Mouse (Mus musculus): ENCODE measurements at regions not wholly inside any gene's neighbourhood (a gene's known extent, or its start where the extent isn't known, plus 50 kb on each side); places are given as distances from the start of the nearest gene placed in this dataset.

DNA sequence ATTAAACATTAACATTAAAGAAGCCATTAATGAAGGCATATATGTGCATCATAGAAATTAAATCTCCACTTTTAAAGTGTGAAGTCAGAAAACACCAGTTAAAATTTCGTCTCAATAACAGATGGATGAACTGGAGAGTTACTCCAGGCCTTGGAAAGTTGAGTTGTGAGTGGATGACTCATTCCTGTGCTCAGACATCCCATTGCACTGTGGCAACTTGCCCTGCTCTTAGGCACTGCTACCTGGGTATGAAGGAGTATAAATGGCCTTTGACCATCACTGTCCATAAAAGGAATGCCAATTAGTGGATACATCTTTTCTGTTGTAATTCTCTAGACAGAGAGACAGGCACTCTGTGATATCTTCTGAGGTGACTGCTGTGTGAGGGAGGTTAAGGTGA is 723.2 kb upstream of the Nrsn1 start:
- Histone ChIP-seq H3K4me2 (no peak overlapping the region), H3K4me1 (replicated peaks) (no peaks in the 10 kb centered on the region), H3K4me3 (no peak overlapping the region), H3K36me3 (no peaks in the 10 kb centered on the region), H3K9me3 (no peaks in the 10 kb centered on the region; the same call in 1 of the 2 replicates), H3K27me3 (no peaks in the 10 kb centered on the region), H3K27ac (no peak overlapping the region), H3K9ac (no peak overlapping the region)
- 66% methylated on average over 1 of the region's 1 CpGs for WGBS
- no peak for ATAC-seq (ENCODE audit: low FRiP score)

DNA sequence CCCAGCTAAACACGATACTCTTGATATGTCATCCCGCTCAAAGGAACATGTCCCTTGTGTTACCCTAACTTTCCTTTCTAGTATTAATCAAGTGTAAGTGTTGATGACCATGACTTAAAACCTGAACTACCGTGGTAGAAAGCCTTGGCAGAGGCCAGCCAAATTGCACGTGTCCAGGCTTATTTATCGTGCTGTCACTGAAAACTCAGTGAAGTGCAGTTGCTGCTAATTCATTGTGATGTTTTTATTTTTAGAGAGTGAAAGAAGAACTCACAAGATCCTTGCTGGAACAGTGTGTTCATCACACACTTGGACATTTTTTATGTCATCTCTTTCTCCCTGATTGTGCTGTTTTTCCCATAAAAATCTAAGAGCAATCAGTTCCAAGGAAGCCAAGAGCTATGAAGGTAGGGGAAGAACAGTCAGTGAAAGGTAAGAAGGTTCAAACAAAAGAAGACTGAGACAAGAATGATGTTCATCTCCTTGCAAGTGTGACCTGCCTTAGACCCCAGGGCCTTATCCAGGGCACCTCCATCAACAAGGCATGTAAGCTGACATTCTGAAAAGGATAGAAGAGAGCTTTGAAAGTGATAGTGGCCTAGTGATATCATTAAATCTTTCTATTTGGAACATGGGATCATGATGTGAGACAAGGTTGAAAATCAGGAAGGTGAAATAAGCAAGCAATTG is 718.9 kb upstream of the Nrsn1 start:
- no peak overlapping the region for H3K4me3 ChIP-seq
- H3K9me3 ChIP-seq = no peaks in the 10 kb centered on the region
- ATAC-seq (ENCODE audit: low FRiP score) = no peak
- H3K9ac ChIP-seq = no peak overlapping the region
- H3K27me3 ChIP-seq = no peaks in the 10 kb centered on the region
- H3K27ac ChIP-seq = no peak overlapping the region
- H3K4me2 ChIP-seq = no peak overlapping the region
- no peaks in the 10 kb centered on the region for H3K4me1 ChIP-seq (replicated peaks)
- H3K36me3 ChIP-seq = no peaks in the 10 kb centered on the region
- WGBS = 82% methylated on average over 5 of the region's 5 CpGs

DNA sequence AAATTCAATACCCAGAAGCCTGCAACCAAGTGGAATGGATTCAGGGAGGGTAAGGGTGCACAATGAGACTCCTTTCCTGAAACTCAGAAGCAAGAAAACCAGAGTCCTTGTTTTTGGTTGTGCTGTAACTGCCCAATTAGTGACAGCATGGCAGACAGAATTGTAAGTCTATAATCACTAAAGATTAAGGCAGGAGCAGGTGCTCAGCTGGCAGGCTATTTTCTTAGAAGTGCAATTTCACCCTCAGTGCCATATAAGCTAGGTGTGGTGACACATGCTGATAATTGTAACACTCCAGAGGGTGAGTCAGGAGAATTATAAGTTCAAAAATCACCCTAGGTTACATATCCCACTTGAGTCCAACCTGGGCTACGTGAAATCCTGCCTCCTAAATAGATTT is 714.2 kb upstream of the Nrsn1 start:
- WGBS = 82% methylated on average over 1 of the region's 1 CpGs
- no peaks in the 10 kb centered on the region for H3K9me3 ChIP-seq
- H3K4me1 ChIP-seq (replicated peaks) = no peaks in the 10 kb centered on the region
- no peak overlapping the region for H3K27ac ChIP-seq
- H3K4me2 ChIP-seq = no peak overlapping the region
- no peaks in the 10 kb centered on the region for H3K27me3 ChIP-seq
- H3K36me3 ChIP-seq = no peaks in the 10 kb centered on the region
- no peak for ATAC-seq (ENCODE audit: low FRiP score)
- no peak overlapping the region for H3K9ac ChIP-seq
- no peak overlapping the region for H3K4me3 ChIP-seq

DNA sequence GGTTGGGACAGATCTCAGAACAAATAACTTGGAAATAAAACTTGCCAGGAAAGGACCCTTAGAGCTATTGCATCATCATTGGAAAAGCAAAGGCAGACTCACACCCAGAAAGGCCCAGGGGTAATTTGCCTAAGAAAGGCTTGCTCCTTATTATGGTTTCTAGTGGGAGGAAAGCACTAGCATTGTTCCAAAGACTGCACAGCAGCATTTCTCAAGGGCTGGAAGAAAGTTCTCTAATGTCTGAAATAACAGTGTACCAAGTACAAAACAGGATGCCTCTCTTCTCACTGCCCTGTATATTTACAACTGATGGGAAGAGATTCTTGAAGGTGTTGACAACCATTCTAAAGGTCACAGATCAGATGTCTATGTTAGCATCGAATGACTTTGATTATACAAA is 713.4 kb upstream of the Nrsn1 start:
- H3K9ac ChIP-seq = no peak overlapping the region
- no peak for ATAC-seq (ENCODE audit: low FRiP score)
- no peak overlapping the region for H3K4me3 ChIP-seq
- H3K27me3 ChIP-seq = no peaks in the 10 kb centered on the region
- H3K4me1 ChIP-seq (replicated peaks) = no peaks in the 10 kb centered on the region
- H3K36me3 ChIP-seq = no peaks in the 10 kb centered on the region
- H3K4me2 ChIP-seq = no peak overlapping the region
- no peaks in the 10 kb centered on the region for H3K9me3 ChIP-seq
- no peak overlapping the region for H3K27ac ChIP-seq
- WGBS = 93% methylated on average over 1 of the region's 1 CpGs

DNA sequence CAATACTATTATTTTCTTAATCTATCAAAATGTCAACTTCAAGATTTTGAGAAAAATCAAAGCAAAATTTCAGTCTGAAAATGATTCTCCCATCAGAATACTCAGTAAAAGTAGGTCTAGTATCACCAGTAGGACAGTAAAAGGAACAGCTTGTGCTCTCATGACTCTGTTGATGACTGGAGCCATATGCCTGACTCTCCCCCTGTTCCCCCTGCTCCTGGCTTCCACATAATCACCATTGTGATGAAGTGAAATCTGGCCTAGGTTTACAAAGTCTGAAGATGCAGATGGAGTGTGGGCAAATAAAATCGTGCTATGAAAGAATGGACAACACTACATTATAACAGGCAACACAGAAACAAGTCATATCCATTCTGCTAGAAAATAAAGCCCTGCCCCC is 708.3 kb upstream of the Nrsn1 start:
- ATAC-seq (ENCODE audit: low FRiP score) = no peak
- Histone ChIP-seq H3K9me3 (no peaks in the 10 kb centered on the region), H3K4me1 (replicated peaks) (no peaks in the 10 kb centered on the region), H3K27me3 (no peaks in the 10 kb centered on the region), H3K36me3 (no peaks in the 10 kb centered on the region), H3K4me2 (no peak overlapping the region), H3K4me3 (no peak overlapping the region), H3K27ac (no peak overlapping the region), H3K9ac (no peak overlapping the region)
- WGBS = 65% methylated on average over 1 of the region's 1 CpGs

DNA sequence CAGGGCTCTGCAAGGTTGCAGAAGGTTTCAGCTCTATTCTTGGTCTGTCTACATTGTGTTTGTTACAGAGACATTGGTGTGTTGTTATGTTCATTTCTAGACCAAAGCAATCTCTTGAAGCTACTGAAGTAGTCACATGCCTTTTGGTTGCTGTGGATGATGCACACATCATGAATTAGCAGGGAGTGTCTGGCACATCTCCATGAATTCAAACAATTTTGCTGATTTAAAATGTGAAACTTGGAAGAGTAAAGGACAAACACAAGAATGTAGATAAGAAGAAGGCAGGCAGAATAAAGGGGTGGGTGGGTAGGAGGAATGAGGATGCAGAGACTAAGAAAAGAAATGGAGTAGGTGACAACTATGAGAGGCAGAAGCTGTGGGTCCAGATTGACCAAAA is 688.3 kb upstream of the Nrsn1 start:
- H3K27ac ChIP-seq = no peak overlapping the region
- no peaks in the 10 kb centered on the region for H3K27me3 ChIP-seq
- no peaks in the 10 kb centered on the region for H3K4me1 ChIP-seq (replicated peaks)
- H3K9ac ChIP-seq = no peak overlapping the region
- H3K36me3 ChIP-seq = no peaks in the 10 kb centered on the region
- no peak overlapping the region for H3K4me2 ChIP-seq
- no peak for ATAC-seq (ENCODE audit: low FRiP score)
- no peak overlapping the region for H3K4me3 ChIP-seq
- no peaks in the 10 kb centered on the region for H3K9me3 ChIP-seq

DNA sequence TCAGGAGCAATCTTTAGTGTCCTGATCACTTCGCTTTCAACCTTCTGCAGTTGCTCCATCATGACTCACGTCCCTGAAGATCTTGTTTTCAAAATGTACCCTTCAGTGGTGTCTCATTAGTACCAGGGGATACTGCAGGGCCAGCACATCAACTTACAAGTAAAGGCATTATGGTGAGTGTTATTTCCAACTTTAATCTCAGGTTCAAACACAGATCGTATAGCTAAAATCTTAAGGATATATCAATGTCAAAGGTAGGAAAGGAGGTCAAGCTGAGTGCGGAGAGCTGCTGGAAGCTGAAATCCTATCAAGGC is 687.8 kb upstream of the Nrsn1 start:
- Histone ChIP-seq H3K27ac (no peak overlapping the region), H3K36me3 (no peaks in the 10 kb centered on the region), H3K9ac (no peak overlapping the region), H3K4me2 (no peak overlapping the region), H3K4me1 (replicated peaks) (no peaks in the 10 kb centered on the region), H3K9me3 (no peaks in the 10 kb centered on the region), H3K4me3 (no peak overlapping the region), H3K27me3 (no peaks in the 10 kb centered on the region)
- ATAC-seq (ENCODE audit: low FRiP score) = no peak
- 87% methylated on average over 4 of the region's 4 CpGs for WGBS

DNA sequence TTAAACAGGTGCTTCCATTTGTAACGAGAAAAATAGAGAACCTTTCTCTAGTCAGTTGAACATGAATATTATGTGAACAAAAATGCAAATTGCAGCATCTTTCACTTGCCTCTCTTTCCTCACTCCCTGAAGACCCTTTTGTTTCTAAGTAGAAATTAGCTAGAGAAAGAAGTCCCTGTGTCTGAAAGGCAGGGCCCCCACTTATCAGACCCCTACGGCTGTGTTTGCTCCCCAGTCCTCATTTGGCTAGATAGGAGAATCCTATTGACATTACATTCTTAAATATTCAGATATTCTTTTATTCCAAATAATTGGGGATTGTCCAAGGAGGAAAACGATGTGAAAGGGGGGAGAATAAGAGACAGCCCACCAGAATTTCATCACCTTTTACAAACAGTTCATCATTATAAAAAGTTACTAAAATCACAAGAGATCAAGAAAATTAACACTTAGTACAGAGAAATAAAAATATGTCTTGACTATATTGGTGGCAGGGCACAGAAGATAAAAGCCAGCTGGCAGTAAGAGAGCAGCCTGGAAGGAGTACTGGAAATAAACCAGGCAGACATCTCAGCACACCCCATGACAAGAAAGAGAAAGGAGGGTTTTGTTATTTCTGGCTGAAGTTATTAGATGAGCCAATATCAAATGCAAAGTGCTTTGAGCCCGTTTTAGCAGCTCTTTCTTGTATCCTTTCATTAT is 687.3 kb upstream of the Nrsn1 start:
- no peaks in the 10 kb centered on the region for H3K27me3 ChIP-seq
- 61% methylated on average over 4 of the region's 4 CpGs for WGBS
- no peaks in the 10 kb centered on the region for H3K36me3 ChIP-seq
- H3K4me3 ChIP-seq = no peak overlapping the region
- H3K4me2 ChIP-seq = no peak overlapping the region
- no peak overlapping the region for H3K9ac ChIP-seq
- H3K4me1 ChIP-seq (replicated peaks) = no peaks in the 10 kb centered on the region
- no peak for ATAC-seq (ENCODE audit: low FRiP score)
- H3K27ac ChIP-seq = no peak overlapping the region
- no peaks in the 10 kb centered on the region for H3K9me3 ChIP-seq

DNA sequence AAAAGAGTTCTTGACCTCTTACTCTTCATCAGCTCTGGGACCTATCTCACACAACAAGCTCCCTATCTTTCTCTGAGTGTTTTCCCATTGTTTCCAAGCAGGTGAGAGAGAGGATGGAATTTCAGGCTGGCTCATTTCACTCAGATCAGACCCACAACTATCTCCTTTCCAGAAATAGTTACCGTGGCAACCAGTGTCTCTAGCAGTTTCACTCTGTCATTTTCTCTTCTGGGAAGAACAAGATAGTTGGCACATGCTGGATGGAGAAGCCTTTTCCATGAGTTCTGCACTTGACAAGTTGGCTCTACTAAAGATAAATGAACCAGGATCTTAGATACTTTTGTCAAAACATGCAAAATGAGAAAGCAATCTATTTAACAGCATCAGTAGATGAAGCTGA is 667.3 kb upstream of the Nrsn1 start:
- Histone ChIP-seq H3K36me3 (no peaks in the 10 kb centered on the region), H3K9ac (no peak overlapping the region), H3K27me3 (no peaks in the 10 kb centered on the region), H3K4me3 (no peak overlapping the region), H3K4me1 (replicated peaks) (peaks cover 18% of the 10 kb centered on the region), H3K27ac (no peak overlapping the region), H3K9me3 (no peaks in the 10 kb centered on the region), H3K4me2 (no peak overlapping the region)
- WGBS = 85% methylated on average over 1 of the region's 1 CpGs
- no peak for ATAC-seq (ENCODE audit: low FRiP score)

DNA sequence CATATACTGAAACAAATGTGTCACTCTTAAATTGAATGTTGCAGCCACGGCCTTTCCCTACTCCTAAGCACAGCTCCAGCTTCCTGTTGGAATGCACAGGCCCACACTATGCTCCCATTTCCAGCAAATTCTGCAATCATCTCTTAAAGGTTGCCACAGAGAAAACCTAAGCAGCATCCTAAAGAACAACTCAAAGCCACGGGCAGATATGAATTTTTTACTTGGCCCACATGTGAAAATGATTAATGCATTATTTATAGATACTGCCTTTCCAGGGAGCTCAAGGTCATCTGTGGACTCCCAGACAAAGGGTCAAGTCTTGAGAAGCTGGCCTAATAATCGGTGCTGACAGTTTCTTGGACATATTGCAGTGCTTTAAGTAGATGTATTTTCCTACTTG is 663.5 kb upstream of the Nrsn1 start:
- no peak for ATAC-seq (ENCODE audit: low FRiP score)
- H3K27me3 ChIP-seq = no peaks in the 10 kb centered on the region
- WGBS = 20% methylated on average over 3 of the region's 3 CpGs
- no peaks in the 10 kb centered on the region for H3K9me3 ChIP-seq
- no peak overlapping the region for H3K4me2 ChIP-seq
- H3K27ac ChIP-seq = peak overlapping the region; percentile 77
- no peak overlapping the region for H3K4me3 ChIP-seq
- no peaks in the 10 kb centered on the region for H3K36me3 ChIP-seq
- H3K9ac ChIP-seq = no peak overlapping the region
- H3K4me1 ChIP-seq (replicated peaks) = peaks cover 30% of the 10 kb centered on the region

DNA sequence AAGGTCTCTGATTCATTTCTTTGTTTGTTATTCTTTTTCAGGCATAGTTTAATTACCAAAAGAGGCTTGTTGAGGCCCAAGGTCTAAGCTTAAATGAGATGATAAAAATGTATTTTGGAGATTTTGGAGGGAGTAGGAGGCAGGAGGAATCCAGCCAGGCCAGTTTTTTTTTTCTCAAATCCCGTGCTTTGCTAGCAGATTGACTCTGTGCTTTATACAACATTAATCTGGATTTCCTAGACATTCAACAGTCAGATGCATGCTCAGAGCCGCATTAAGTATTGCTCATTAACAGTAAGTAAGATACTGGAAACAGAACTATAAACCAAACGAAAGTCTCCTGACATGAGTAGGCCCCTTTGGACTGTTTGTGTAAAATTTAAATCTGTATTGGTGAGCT is 662.9 kb upstream of the Nrsn1 start:
- Histone ChIP-seq H3K4me1 (replicated peaks) (peaks cover 30% of the 10 kb centered on the region), H3K27me3 (no peaks in the 10 kb centered on the region), H3K9me3 (no peaks in the 10 kb centered on the region), H3K36me3 (no peaks in the 10 kb centered on the region), H3K4me3 (no peak overlapping the region), H3K27ac (peak overlapping the region; percentile 77), H3K4me2 (no peak overlapping the region), H3K9ac (no peak overlapping the region)
- no peak for ATAC-seq (ENCODE audit: low FRiP score)
- 17% methylated on average over 3 of the region's 3 CpGs for WGBS

DNA sequence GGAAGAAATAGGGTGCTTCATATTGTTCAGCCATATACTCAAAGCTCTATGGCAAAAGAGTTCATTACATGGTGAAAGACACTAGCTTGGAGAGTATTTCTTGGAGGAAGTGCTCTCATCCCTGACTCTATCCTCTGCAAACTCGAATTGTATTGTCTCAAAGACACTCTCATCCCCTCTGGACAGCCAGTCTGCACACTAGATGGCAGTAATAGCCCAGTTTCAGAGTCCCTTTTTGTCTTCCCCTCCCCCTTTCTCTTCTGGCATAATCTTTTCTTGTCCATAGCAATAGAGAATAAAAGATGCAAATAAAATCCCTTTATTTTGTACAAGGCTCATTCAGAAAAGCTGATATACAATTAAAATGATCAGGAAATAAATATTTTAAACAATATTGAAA is 662.5 kb upstream of the Nrsn1 start:
- H3K36me3 ChIP-seq = no peaks in the 10 kb centered on the region
- H3K9ac ChIP-seq = no peak overlapping the region
- peaks cover 30% of the 10 kb centered on the region for H3K4me1 ChIP-seq (replicated peaks)
- peak; percentile 91 for ATAC-seq (ENCODE audit: low FRiP score)
- H3K27ac ChIP-seq = peak overlapping the region; percentile 72
- H3K27me3 ChIP-seq = no peaks in the 10 kb centered on the region
- WGBS = 0% methylated on average over 1 of the region's 1 CpGs
- H3K4me2 ChIP-seq = no peak overlapping the region
- no peak overlapping the region for H3K4me3 ChIP-seq
- no peaks in the 10 kb centered on the region for H3K9me3 ChIP-seq

DNA sequence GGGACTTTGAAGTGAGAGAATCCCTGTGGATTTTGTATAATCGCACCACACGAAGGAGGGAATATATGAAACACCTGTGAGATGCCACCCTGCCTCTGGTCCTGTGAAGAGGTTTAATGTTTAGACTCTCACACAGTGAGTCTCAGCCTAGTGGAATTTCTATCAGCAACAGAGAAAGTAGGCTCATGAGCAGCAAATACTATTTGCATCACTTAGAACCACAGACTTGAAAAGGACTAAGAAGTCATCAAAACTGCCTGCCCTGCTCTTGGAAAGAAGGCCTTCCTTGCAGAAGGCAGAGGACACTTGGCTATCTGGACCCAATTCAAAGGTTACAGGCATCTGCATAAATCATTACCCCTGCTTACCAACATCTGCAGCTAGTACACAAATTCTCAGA is 662.1 kb upstream of the Nrsn1 start:
- H3K9me3 ChIP-seq = no peaks in the 10 kb centered on the region
- WGBS = 35% methylated on average over 2 of the region's 2 CpGs
- peak overlapping the region; percentile 72 for H3K27ac ChIP-seq
- H3K4me2 ChIP-seq = no peak overlapping the region
- H3K4me1 ChIP-seq (replicated peaks) = peaks cover 27% of the 10 kb centered on the region
- no peak overlapping the region for H3K4me3 ChIP-seq
- H3K9ac ChIP-seq = no peak overlapping the region
- 0 out of 2 replicates have a peak, but pooled peaks have one; percentile 17 for ATAC-seq (ENCODE audit: low FRiP score)
- H3K36me3 ChIP-seq = no peaks in the 10 kb centered on the region
- no peaks in the 10 kb centered on the region for H3K27me3 ChIP-seq
